Mouse (Mus musculus): Measurements from ENCODE around the gene Ralgds. TPM values are rescaled to one million over a fixed set of nuclear protein-coding genes. Genes with fewer than 3 reads are reported as not detected.

Gene Ralgds
- total RNA-seq, 4 experiments from 2014 or later: 8.5 to 13.9 (median 9.8) TPM

DNA sequence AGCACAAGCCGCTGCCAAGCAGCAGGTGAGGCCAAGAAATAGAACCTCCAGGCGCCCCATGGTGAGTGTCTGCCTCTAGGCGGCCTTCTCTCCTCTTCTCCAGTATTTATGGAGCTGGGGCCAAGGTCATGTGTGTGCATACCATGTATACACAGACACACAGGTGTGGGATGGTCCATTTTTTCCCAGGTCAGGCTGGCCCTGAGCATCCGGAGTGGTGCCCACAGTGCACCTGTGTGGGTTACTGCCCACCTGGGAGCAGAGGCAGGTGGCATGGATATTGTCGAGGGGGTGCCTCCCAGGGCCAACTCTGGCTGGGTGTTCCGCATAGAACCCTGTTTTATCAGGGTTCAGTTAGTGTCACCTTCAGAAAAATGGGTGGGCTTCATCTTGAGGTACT lies 50.4 kb downstream of the Ralgds start, which contains the start of gene Cel:
Cel (minus strand) TSS at position 101 of the 400 bp plus-strand sequence.
- no peak for DNase-seq (ENCODE audit: low spot score)

- DNase-seq (ENCODE audit: low spot score): no peak
Measured at GRCm38 (mm10) chr2:28563830-28564229, 50.9 kb downstream of the Ralgds start.

GRCm38 (mm10) chr2:28564380-28564779 lies 51.5 kb downstream of the Ralgds start:
- no peak for DNase-seq (ENCODE audit: low spot score)

DNA sequence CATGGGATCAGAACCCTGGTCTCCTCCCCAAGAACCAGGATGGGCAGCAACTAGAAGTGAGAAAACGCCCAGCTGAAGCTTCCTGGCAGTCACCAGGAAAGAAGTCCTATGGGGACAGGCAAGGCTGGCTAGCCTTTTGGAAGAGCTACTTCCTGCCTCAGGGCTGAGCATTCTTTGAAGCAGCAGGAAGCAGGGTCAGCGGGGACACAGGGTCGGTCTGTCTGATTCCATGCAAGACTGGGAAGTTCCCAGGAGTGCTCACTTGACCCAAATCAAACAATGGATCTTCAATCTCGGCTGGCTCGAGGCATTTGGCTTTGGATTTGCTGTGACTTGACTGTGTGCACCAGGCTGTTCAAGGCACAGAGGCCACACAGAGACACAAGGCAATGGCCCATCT lies 53.6 kb downstream of the Ralgds start:
- no peak for DNase-seq (ENCODE audit: low spot score)

DNA sequence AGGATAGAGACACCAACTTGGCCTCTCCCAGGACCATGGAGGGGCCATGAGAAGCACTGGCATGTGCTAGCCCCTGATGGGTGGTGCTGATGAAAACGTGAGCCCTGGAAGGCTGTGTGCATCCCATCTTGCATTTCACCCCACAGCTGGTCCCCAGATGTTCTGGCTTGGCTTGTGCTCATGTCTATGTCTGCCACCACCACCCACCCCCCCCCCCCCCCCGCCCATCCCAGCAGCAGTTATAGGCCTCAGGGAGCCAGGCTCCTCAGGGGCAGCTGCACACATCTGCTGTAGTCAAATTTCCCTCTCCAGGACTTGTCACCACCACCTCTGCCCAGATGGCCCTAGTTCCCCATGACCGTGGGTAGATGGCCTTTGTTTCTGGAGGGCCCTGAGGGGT lies 57.0 kb downstream of the Ralgds start:
- DNase-seq (ENCODE audit: low spot score): no peak

- DNase-seq (ENCODE audit: low spot score): no peak
Measured at GRCm38 (mm10) chr2:28575341-28575740, 62.4 kb downstream of the Ralgds start.

DNA sequence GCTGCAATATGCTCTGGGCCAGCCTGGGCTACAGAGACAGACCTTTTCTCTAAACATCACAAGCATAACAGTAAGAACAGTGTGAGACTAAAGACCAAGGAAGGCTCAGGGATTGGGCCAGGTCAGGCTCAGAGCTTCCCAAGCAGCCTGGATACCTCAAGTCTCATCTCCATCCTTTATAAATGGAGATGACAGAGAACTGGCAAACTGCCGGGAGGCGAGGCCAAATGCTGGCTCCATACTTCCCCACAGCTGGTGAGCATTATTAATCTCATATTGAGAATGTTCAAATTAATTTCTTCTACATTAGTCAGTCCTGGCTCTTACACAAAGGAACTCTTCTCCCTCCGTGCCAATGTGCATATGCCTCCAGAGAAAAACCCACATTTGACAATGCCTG lies 63.9 kb downstream of the Ralgds start:
- no peak for DNase-seq (ENCODE audit: low spot score)

- DNase-seq (ENCODE audit: low spot score): no peak
Measured at GRCm38 (mm10) chr2:28578003-28578402, 65.1 kb downstream of the Ralgds start.

- DNase-seq (ENCODE audit: low spot score): peak; percentile 89
Measured at GRCm38 (mm10) chr2:28582647-28583353, 69.9 kb downstream of the Ralgds start.

DNA sequence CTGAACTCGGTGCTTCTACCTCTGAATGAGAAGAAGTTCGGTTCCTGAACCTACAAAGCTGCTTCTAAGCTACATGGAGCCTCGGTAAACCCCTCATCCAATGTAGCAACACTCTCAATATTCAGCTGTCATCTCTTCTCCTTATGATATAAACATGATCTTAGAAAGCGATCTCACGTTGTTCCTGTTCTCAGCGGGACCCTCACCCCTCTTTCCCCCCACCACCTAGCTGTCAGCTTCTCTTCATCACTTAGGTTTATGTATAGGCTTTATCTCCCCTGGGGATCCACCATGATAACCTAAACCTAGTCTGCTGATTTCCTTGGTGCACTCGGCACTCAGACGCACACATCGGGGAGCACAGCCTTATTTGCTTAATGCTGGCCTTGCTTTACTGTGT lies 70.7 kb downstream of the Ralgds start, which contains the start of gene Gtf3c5:
Gtf3c5 (minus strand) TSS at position 101 of the 400 bp plus-strand sequence.
- no peak for DNase-seq (ENCODE audit: low spot score)

- peak; percentile 83 for DNase-seq (ENCODE audit: low spot score)
Measured at GRCm38 (mm10) chr2:28585043-28585571, 72.2 kb downstream of the Ralgds start.

DNA sequence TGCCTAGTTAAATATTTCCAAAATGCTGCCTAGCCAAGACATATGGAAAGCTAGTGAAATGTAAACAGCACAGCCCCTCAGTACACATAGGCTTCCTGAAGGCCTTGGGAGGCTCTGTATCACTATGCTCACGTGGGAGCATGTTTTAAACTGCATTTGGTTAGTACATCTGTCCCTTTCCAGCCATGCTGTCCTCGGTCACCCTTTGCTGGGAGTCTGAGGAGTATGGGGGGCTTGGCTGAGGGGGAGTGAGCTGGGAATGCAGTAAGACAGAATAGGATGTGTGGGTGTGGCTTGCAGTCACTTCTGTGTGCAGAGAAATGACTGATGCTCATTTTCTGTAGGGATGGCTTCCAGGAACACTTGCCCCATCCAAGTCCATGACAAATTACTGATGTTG lies 72.8 kb downstream of the Ralgds start:
- DNase-seq (ENCODE audit: low spot score): no peak

- DNase-seq (ENCODE audit: low spot score): no peak
Measured at GRCm38 (mm10) chr2:28588574-28588973, 75.6 kb downstream of the Ralgds start.

GRCm38 (mm10) chr2:28591479-28591878 lies 78.6 kb downstream of the Ralgds start:
- DNase-seq (ENCODE audit: low spot score): peak; percentile 24

DNA sequence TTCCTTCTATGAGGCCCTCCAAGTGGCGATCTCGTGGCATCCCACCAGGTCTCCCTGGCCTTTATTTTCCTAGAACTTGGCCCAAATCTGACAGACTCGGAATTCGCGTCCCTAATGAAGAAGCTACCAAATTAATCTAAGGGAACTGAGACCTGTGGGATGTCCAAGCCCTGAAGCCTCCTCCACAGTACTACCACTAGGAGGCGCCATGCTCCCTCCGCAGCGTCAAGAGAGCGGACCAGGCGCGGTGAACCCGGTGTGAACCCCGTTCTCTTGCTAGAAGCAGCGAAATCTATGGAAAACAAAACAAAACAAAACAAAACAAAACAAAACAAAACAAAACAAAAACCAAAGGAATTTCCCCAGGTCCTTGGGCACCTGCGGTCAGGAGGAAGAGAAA lies 79.9 kb downstream of the Ralgds start:
- peak; percentile 45 for DNase-seq (ENCODE audit: low spot score)

GRCm38 (mm10) chr2:28596021-28596420 lies 83.1 kb downstream of the Ralgds start:
- no peak for DNase-seq (ENCODE audit: low spot score)

GRCm38 (mm10) chr2:28596998-28597397 lies 84.1 kb downstream of the Ralgds start:
- no peak for DNase-seq (ENCODE audit: low spot score)

GRCm38 (mm10) chr2:28597733-28598547 lies 85.0 kb downstream of the Ralgds start:
- no peak for DNase-seq (ENCODE audit: low spot score)

DNA sequence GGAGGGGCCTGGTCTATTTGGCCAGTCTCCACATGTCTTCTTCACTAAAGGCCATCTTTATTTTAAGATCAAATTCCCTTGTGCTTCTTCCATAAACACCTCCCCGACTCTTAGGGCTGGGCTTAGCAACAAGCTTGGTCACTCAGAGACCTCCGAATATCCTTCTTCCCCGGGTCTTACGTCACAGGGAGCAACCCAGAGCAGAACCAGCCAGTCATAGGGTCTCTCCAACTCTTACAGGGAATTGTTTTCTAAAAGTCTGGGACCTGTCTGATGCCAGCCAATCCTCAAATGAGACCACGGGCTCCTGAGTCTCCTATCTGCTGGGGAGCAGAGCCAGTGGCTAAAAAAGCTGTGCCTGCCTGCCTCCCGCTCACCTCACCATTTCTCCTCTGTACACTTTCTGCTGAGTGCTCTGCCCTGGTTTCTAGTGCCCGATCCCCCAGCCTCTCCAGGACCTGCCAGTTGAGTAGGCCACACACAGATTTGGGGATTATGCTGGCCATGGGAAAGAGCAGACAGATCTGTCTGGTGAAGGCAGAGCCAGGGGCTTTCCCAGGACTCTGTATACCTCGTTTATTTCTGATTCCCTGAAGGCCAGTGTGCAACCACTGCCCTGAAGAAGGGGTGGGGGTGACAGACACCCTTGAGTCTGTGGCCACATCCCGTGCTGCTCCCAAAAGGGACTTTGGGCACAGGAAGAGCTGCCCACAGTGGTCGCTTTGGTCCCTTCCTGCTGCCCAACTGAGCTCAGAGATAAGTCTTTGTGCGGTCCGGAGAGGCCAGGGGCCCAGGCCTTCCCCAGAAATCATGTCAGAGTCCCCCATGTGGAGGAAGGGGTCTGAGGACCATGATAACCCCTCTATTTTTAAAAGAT lies 86.0 kb downstream of the Ralgds start:
- DNase-seq (ENCODE audit: low spot score): no peak

GRCm38 (mm10) chr2:28599569-28599900 lies 86.6 kb downstream of the Ralgds start:
- DNase-seq (ENCODE audit: low spot score): no peak

DNA sequence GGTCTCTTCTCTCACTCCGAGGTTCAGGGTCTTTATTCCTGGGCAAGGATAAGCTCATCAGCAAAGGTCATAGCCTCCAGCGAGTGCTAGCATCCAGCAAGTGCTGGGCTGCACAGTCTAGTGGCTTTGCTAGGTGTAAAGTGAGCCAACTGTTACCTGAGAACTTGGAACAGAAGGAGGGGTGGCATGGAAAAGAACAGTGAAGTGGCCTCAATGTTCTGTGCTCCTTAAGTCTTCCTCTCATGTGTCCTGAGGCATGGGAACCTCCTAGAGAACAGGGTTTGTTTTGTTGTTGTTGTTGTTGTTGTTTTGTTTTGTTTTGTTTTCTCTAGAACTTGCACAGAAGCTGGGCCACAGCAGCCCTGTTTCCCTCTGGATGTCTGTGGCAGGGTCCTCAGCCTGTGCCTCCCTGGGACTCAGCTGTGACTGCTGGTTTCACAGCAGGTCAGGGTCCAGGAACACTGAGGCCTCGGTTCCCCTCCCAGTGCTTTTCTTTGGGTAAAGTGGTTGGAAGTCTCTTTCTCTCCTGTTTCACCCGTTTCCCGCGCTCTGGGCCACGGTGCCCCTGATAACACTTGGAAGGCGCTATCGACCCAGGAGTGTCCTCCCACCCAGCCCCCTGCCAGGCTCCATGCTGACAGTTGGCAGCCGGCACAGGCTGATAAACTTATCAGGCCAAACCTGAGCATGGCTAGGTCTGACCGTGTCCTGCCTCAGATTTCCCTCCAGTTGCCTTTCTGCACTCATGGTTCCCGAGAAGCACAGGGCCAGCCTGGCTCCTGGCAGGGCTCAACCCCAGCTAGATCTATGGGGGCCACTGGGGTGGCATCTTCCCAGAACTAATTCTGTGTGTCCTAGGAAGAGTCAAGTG lies 89.0 kb downstream of the Ralgds start:
- no peak for DNase-seq (ENCODE audit: low spot score)

Measured in heart, adult 8-10 months (tissue).